Mouse (Mus musculus): ENCODE data around the gene Clcf1.

The Clcf1 gene

DNA sequence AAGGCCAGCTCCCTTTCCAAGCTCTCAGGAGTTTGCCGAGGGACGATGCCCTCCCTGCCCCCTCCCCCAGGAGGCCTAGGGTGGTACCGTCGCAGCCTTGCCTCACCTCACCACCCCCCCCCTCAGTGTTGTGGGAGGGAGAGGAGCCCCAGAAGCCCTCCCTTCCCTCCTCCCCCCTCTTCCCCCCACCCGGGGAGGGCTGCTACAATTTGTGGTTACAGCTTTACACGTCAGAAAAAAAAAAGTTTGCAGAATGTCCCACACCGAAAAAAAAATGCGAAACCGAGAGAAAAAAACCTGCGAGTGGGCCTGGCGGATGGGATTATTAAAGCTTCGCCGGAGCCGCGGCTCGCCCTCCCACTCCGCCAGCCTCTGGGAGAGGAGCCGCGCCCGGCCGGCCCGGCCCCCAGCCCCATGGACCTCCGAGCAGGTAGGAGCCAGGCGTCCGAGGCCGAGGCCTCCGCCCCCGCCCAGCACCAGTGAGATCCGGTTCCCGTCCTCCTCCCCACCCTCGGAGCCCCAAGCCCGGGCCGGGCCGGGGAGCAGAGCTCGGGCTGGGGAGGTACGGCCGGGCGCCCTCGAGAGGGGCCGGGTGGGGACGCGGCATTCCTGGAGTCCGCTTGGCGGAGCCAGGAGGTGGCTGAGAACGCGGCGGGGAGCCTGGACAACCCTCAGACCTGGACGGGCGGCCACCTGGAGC lies at the start of gene Clcf1, which contains the start of gene AC109138.7:
Clcf1 (plus strand) TSS at position 168 of the 700 bp plus-strand sequence.
AC109138.7 (plus strand) TSS at position 287 of the 700 bp plus-strand sequence.
- DNase-seq, result peak; percentile 61

- DNase-seq, result no peak
These were observed 49.3 kb upstream of the Clcf1 start for GRCm38 (mm10) chr19:4164721-4165120.

- DNase-seq, result no peak
These were observed 47.2 kb upstream of the Clcf1 start for GRCm38 (mm10) chr19:4166678-4167476.

- peak; percentile 100 for DNase-seq
These were observed 44.7 kb upstream of the Clcf1 start for GRCm38 (mm10) chr19:4169378-4169784.

GRCm38 (mm10) chr19:4169810-4170209 lies 44.2 kb upstream of the Clcf1 start:
- no peak for DNase-seq

GRCm38 (mm10) chr19:4170723-4171392 lies 43.2 kb upstream of the Clcf1 start:
- no peak for DNase-seq

- peak; percentile 27 for DNase-seq
These were observed 42.4 kb upstream of the Clcf1 start for GRCm38 (mm10) chr19:4171393-4172290.

DNA sequence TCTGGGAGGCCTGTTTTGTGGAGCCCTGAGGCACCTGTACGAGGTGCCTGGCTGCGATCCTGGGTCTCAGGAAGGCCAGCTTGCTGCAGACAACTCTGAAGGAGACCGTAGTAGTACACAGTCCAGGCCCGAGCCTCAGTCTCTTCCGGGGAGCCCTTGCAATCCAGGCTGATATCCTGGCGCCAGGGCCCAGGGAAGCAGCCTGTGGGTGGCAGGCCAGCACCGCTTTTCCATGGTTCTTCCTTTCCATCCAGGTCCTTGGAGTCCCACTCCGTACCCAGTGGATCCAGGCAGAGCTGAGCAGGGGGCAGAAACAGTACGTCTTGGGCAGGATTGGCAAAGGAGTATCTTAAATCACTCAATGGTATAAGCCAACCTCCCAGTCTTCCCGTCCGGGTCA lies 41.1 kb upstream of the Clcf1 start:
- no peak for DNase-seq

DNA sequence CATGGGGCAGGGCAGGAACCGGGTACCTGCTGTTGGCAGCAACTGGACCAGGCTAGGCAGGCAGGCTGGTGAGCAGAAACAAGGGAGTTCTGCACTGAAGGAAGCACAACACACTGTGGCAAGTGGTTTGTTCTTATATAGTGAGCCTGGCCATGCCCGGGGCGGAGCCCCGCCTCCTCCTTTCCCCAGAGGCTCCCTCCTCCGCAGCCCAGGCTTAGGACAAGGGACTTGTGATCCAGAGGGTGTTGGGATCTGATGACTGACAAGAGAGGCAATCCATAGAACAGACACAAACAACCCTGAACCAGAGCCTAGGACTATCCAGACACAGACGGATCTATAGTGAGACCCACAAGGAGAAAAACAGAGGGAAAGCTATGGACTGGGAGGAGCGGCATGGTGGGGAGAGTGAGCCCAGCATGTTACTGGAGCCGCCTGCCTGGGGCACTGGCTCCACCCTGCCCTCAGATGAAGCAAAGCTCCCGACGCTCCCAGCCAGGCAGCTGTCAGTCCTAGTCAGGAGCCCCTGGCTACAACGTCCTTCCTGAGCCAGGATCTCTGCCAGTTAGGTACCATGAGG lies 38.6 kb upstream of the Clcf1 start, which contains the start of gene Carns1:
Carns1 (minus strand) TSS at position 112 of the 580 bp plus-strand sequence.
- no peak for DNase-seq

DNA sequence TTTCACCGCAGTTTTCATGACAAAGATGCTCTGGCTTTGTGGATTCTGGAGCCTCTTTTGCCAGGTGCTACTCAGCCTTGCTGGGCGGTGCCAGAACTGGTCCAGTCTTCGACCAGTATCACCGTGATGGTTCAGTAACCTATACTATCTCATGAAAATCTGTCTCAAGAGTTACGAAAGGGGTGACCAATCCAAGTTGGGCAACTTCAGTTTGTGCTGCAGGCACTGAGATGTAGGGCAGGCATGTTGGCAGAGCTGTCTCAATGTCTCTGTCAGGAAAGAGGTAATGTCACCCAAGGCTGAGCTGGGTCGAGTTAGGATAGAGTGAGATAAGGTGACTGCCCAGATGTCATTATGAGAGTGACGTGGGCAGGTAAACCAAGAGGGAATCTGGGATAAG lies 33.6 kb upstream of the Clcf1 start:
- no peak for DNase-seq

DNA sequence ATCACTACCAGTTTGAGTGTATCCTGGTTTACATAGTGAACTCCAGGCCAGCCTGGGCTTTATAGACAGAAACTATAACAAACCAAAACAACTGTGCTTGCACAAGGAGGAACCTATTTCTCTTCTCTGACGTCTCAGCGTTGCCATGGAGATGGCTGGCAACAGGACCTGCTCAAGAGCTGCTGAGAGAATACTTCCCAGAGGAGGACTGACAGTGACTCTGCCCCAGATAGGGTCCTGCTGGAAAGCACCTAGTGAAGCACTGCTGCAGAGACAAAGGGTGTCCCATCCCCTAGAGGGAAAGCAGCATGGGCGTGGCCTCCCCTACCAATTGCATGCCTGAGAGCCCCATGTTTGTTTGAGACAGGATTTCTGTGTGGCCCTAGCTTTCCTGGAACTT lies 32.1 kb upstream of the Clcf1 start:
- peak; percentile 41 for DNase-seq

DNA sequence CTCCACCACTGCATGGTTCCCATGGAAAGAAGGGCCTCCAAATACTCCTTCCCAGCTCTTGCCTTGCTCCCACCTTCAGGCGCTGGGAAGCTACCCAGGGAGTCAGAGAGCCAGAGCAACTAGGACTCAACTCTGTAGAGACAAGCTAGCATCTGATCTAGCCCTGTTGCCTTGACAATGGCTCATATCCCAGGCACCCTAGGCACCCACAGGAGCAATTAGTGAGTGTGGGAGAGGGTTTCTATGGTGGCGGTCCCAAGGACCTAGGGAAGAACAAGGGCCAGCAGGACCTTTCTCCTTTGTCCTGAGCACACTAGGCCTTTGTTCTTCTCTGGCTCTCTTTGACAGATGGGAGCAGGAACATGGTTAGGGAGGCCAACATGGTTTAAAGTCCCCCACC lies 30.3 kb upstream of the Clcf1 start:
- no peak for DNase-seq

DNA sequence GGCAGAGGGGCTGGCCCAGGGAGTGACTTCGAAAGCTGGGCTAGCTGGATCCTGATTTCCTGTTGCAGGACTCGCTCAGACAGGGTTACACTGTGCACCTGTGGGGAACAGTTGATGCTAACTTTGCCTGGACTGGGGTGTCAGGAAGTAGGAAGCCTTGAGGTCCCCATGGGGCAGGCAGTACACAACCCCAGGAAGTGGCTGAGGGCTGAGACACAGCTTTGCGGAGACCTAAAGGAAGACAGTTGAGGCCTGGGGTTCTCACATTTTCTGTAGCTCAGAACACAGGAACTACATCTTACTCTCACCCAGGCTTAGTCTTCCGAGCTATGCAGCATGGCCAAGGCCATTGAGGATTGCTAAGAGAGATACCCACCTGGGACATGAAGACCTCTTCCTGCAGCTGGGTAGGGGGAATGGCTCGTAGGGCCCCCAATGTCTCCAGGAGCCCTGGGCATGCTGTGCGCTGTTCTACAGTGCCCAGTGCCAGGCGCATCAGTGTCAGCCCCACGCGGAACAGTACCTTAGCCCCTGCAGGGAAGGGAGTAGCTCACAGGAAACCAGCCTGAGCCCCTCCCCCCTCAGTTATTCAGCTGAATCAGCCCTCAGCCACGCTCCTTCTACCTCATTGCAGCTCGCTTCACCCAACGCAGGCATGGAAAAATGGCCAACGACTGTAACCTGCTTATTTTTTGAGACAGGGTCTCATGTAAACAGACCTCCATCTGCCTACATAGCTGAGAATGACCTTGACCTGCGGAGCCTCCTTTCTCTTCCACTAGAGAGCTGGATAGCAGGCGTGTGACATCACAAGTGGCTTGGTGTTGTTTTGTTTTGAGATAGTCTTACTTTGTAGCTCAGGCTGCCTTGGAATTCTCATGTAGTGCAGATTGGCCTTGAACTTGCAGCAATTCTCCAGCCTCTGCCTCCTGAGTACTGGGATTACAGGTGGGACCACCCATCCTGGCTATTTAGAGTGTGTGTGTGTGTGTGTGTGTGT lies 28.8 kb upstream of the Clcf1 start:
- DNase-seq, result peak; percentile 88

DNA sequence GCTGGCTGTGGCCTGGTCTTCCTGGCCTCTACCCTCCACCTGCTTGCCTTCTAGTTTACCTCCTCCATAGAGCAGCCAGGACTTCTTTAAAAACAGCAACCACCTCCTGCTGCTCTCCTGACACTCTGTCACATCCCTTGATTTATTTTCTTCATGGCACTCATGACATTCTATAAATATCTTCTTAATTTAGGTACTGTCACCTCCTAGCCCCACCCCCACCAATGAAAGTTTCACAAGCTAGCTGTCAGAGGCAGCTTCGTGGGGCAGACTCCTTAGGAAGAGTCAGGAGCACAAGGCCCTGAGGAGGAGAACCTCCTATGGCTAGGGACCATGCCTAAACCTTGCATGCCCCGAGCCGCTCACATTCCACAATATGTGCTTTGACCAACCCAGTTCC lies 26.7 kb upstream of the Clcf1 start:
- DNase-seq, result no peak

DNA sequence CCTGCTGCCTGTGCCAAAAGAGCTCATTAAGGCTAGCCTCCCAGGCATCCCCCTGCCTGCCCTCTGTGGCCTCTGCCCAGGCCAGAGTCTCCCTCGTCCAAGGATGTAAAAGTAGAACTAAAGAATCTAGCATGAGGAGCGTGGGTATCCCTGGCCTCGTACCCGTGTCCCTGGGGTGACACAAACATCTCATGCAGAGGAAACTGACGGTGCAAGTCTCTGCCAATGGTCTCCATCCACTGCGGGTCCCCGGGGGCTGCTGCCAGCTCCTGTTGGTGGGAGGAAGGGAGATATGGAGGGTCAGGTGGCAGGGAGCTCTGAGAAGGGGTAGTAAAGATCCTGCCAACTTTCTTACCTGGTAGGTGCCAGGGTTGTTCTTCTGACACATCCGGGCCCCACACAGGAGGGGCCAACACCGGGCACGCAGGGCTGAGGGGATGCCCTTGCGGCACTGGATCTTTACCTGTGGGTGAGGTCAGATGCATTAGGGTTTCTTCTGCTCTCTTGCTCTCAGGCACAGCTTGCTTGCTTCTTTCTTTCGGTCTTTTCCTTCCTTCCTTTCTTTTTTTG lies 24.9 kb upstream of the Clcf1 start:
- peak; percentile 52 for DNase-seq

- DNase-seq, result peak; percentile 92
These were observed 23.2 kb upstream of the Clcf1 start, which contains the start of gene Tbc1d10c for GRCm38 (mm10) chr19:4190831-4191334. Gene Tbc1d10c, minus strand, starts transcription at chr19:4191284.

DNA sequence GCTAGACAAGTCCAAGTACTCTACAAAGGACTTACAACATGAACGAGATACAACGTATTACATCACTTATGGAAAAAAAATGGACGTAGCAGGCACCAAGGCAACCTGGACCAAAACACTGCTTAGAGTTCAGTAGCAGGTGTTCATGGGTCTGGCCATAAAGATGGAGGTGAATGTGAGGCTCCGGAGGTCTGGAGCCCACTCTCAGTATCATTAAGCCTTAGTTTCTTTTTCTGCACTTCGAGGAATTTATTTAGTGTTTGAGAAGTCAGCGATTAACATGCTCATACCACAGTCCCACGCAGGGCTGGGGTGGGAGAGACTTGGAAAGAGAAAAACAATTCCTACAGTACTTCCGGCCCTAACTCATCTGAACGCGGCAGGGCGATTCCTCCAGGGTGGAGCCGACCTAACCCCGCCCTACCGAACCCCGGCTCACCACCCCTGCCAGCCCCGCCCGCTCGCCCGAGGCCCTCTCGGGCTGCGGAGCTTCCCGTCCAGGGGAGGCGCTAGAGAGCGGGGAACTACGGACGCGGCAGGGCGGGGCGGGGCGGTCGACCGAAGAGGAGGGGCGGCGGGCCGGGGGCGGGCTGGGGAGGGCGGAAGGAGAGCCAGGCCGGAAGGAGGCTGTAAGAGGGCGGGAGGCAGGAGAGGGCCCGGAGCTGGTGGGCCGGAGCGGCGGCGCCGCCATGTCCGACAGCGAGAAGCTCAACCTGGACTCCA lies 22.3 kb upstream of the Clcf1 start, which contains the start of gene Ppp1ca:
Ppp1ca (plus strand) TSS at position 538 of the 723 bp plus-strand sequence.
- peak; percentile 99 for DNase-seq

GRCm38 (mm10) chr19:4192251-4192985 lies 21.6 kb upstream of the Clcf1 start:
- peak; percentile 33 for DNase-seq

Data from thymus, postnatal 25 days (tissue).